Mouse (Mus musculus): ENCODE data around the gene Tmem30c. TPM values are rescaled to one million over a fixed set of nuclear protein-coding genes. Genes with fewer than 3 reads are reported as not detected.
A peak's percentile ranks its signal among the peaks of the same experiment; 100 is the strongest.

Gene Tmem30c
- polyA plus RNA-seq, 1 experiment from 2014 or later: not detected

GRCm38 (mm10) chr16:57319284-57320124, 26.8 kb upstream of the Tmem30c start:
- no peak for ATAC-seq (replicated peaks; ENCODE audit: low FRiP score, low TSS enrichment, low read depth)

GRCm38 (mm10) chr16:57318637-57319125, 26.0 kb upstream of the Tmem30c start:
- Histone ChIP-seq H3K27ac (ENCODE audit: low read depth) (peak overlapping the region; percentile 72), H3K9me3 (ENCODE audit: control insufficient read depth, low read length) (0 out of 2 replicates have a peak, but pooled peaks cover 3% of the 10 kb centered on the region), H3K9ac (ENCODE audit: low read length) (no peak overlapping the region), H3K4me1 (replicated peaks; ENCODE audit: control insufficient read depth, insufficient read depth, low read length) (peaks cover 32% of the 10 kb centered on the region; the same call in 1 of the 2 replicates), H3K36me3 (ENCODE audit: control insufficient read depth, insufficient read depth, low read length) (no peaks in the 10 kb centered on the region), H3K4me3 (ENCODE audit: low read depth, low read length) (no peak overlapping the region), H3K4me2 (ENCODE audit: low read length) (no peak overlapping the region), H3K27me3 (replicated peaks; ENCODE audit: control insufficient read depth, insufficient read depth, low read length) (no peaks in the 10 kb centered on the region)
- ATAC-seq (replicated peaks; ENCODE audit: low FRiP score, low TSS enrichment, low read depth) (0 out of 2 replicates have a peak, but pooled peaks have one; percentile 40), DNase-seq (ENCODE audit: low spot score) (no peak)
- WGBS: 63% methylated on average over 8 of the region's 8 CpGs

More at GRCm38 (mm10) chr16:57319284-57320124, 26.8 kb upstream of the Tmem30c start:
- Histone ChIP-seq H3K27me3 (replicated peaks; ENCODE audit: control insufficient read depth, insufficient read depth, low read length) (no peaks in the 10 kb centered on the region), H3K9ac (ENCODE audit: low read length) (no peak overlapping the region), H3K9me3 (ENCODE audit: control insufficient read depth, low read length) (0 out of 2 replicates have a peak, but pooled peaks cover 3% of the 10 kb centered on the region), H3K4me1 (replicated peaks; ENCODE audit: control insufficient read depth, insufficient read depth, low read length) (peaks cover 29% of the 10 kb centered on the region; the same call in 1 of the 2 replicates), H3K4me2 (ENCODE audit: low read length) (no peak overlapping the region), H3K27ac (ENCODE audit: low read depth) (no peak overlapping the region), H3K36me3 (ENCODE audit: control insufficient read depth, insufficient read depth, low read length) (no peaks in the 10 kb centered on the region), H3K4me3 (ENCODE audit: low read depth, low read length) (no peak overlapping the region)
- WGBS: 78% methylated on average over 7 of the region's 7 CpGs
- no peak for DNase-seq (ENCODE audit: low spot score)

DNA sequence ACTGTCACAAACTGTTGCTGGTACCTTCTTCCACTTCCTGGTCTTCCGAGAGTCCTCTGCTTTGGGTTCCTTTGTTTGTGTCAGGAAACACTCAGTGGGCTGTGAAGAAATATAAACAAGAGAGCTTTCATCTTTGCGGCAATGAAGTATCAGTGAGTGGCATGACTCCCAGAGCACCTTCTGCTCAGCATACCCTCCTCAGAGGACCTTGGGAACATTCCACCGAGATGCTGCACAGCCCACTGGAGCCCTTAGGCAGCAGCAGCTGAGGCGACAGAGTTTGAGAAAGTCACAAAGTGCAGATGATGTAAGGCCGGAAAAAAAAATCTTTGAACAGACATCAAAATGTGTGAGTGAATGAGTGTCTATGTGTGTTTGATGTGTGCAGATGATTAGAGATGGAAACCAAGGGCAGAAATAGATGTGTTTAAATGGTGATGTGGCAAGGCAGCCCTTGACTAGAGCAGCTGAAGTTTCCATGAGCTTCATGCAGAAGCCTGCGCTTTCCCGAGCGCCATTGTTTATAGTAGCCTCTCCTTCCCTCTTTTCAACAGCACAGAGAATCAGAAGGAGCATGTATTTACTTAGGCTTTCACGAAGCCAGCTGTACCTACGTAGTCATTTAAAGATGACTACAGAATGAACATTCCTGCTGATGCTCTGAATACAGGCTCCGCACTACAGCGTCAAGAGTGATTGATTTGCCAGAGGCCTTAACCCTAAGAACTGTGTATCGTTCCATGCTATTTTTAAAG, 25.4 kb upstream of the Tmem30c start:
- no peak overlapping the region for H3K4me3 ChIP-seq (ENCODE audit: low read depth, low read length)
- H3K4me1 ChIP-seq (replicated peaks; ENCODE audit: control insufficient read depth, insufficient read depth, low read length): peaks cover 32% of the 10 kb centered on the region; the same call in 1 of the 2 replicates
- H3K9ac ChIP-seq (ENCODE audit: low read length): no peak overlapping the region
- 30% methylated on average over 13 of the region's 13 CpGs for WGBS
- no peaks in the 10 kb centered on the region for H3K27me3 ChIP-seq (replicated peaks; ENCODE audit: control insufficient read depth, insufficient read depth, low read length)
- 0 out of 2 replicates have a peak, but pooled peaks cover 3% of the 10 kb centered on the region for H3K9me3 ChIP-seq (ENCODE audit: control insufficient read depth, low read length)
- no peak overlapping the region for H3K4me2 ChIP-seq (ENCODE audit: low read length)
- DNase-seq (ENCODE audit: low spot score) (no peak), ATAC-seq (replicated peaks; ENCODE audit: low FRiP score, low TSS enrichment, low read depth) (peak; percentile 73; the same call in 1 of the 2 replicates)
- H3K36me3 ChIP-seq (ENCODE audit: control insufficient read depth, insufficient read depth, low read length): no peaks in the 10 kb centered on the region
- H3K27ac ChIP-seq (ENCODE audit: low read depth): peak overlapping the region; percentile 72

DNA sequence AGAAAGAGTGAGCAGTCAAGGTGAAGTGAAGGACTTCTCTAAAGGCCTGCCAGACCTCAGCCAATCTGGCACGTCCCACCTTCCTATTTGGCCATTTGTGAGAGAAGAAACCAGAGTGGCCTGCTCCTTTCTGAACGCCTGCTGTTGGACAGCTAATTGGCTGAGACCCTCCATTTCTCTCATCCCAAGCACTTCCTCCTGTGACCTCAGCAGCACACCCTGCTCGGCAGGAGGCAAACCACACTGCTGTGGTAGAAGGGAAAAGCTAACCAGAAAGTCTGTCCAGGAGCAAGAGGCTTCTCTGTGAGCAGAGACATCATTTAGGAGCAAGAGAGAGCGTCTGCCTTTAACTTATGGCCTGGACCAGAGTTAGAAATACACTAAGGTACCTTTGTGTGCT, 24.5 kb upstream of the Tmem30c start:
- no peak overlapping the region for H3K4me3 ChIP-seq (ENCODE audit: low read depth, low read length)
- no peak overlapping the region for H3K9ac ChIP-seq (ENCODE audit: low read length)
- H3K9me3 ChIP-seq (ENCODE audit: control insufficient read depth, low read length): 0 out of 2 replicates have a peak, but pooled peaks cover 3% of the 10 kb centered on the region
- peaks cover 32% of the 10 kb centered on the region; the same call in 1 of the 2 replicates for H3K4me1 ChIP-seq (replicated peaks; ENCODE audit: control insufficient read depth, insufficient read depth, low read length)
- no peak overlapping the region for H3K4me2 ChIP-seq (ENCODE audit: low read length)
- no peak overlapping the region for H3K27ac ChIP-seq (ENCODE audit: low read depth)
- DNase-seq (ENCODE audit: low spot score) (no peak), ATAC-seq (replicated peaks; ENCODE audit: low FRiP score, low TSS enrichment, low read depth) (no peak)
- H3K27me3 ChIP-seq (replicated peaks; ENCODE audit: control insufficient read depth, insufficient read depth, low read length): no peaks in the 10 kb centered on the region
- 68% methylated on average over 4 of the region's 4 CpGs for WGBS
- H3K36me3 ChIP-seq (ENCODE audit: control insufficient read depth, insufficient read depth, low read length): no peaks in the 10 kb centered on the region

GRCm38 (mm10) chr16:57315026-57315425, 22.4 kb upstream of the Tmem30c start:
- Histone ChIP-seq H3K36me3 (ENCODE audit: control insufficient read depth, insufficient read depth, low read length) (no peaks in the 10 kb centered on the region), H3K4me1 (replicated peaks; ENCODE audit: control insufficient read depth, insufficient read depth, low read length) (peaks cover 32% of the 10 kb centered on the region; the same call in 1 of the 2 replicates), H3K4me3 (ENCODE audit: low read depth, low read length) (no peak overlapping the region), H3K27ac (ENCODE audit: low read depth) (peak overlapping the region; percentile 2; the same call in 1 of the 2 replicates), H3K9ac (ENCODE audit: low read length) (no peak overlapping the region), H3K4me2 (ENCODE audit: low read length) (no peak overlapping the region), H3K27me3 (replicated peaks; ENCODE audit: control insufficient read depth, insufficient read depth, low read length) (no peaks in the 10 kb centered on the region), H3K9me3 (ENCODE audit: control insufficient read depth, low read length) (no peaks in the 10 kb centered on the region)
- DNase-seq (ENCODE audit: low spot score) (no peak), ATAC-seq (replicated peaks; ENCODE audit: low FRiP score, low TSS enrichment, low read depth) (no peak)
- WGBS: 75% methylated on average over 9 of the region's 9 CpGs

- H3K4me1 ChIP-seq (replicated peaks; ENCODE audit: control insufficient read depth, insufficient read depth, low read length): peaks cover 32% of the 10 kb centered on the region; the same call in 1 of the 2 replicates
- H3K4me2 ChIP-seq (ENCODE audit: low read length): no peak overlapping the region
- no peak overlapping the region for H3K9ac ChIP-seq (ENCODE audit: low read length)
- no peak for DNase-seq (ENCODE audit: low spot score)
- no peak for ATAC-seq (replicated peaks; ENCODE audit: low FRiP score, low TSS enrichment, low read depth)
- H3K9me3 ChIP-seq (ENCODE audit: control insufficient read depth, low read length): no peaks in the 10 kb centered on the region
- no peak overlapping the region for H3K27ac ChIP-seq (ENCODE audit: low read depth)
- H3K27me3 ChIP-seq (replicated peaks; ENCODE audit: control insufficient read depth, insufficient read depth, low read length): no peaks in the 10 kb centered on the region
- no peak overlapping the region for H3K4me3 ChIP-seq (ENCODE audit: low read depth, low read length)
- H3K36me3 ChIP-seq (ENCODE audit: control insufficient read depth, insufficient read depth, low read length): no peaks in the 10 kb centered on the region
- 88% methylated on average over 3 of the region's 3 CpGs for WGBS
These were observed 21.6 kb upstream of the Tmem30c start for GRCm38 (mm10) chr16:57314236-57314635.

- ATAC-seq (replicated peaks; ENCODE audit: low FRiP score, low TSS enrichment, low read depth) (no peak), DNase-seq (ENCODE audit: low spot score) (no peak)
- Histone ChIP-seq H3K4me3 (ENCODE audit: low read depth, low read length) (no peak overlapping the region), H3K36me3 (ENCODE audit: control insufficient read depth, insufficient read depth, low read length) (no peaks in the 10 kb centered on the region), H3K9me3 (ENCODE audit: control insufficient read depth, low read length) (no peaks in the 10 kb centered on the region), H3K4me1 (replicated peaks; ENCODE audit: control insufficient read depth, insufficient read depth, low read length) (peaks cover 29% of the 10 kb centered on the region; the same call in 1 of the 2 replicates), H3K4me2 (ENCODE audit: low read length) (no peak overlapping the region), H3K9ac (ENCODE audit: low read length) (no peak overlapping the region), H3K27me3 (replicated peaks; ENCODE audit: control insufficient read depth, insufficient read depth, low read length) (no peaks in the 10 kb centered on the region), H3K27ac (ENCODE audit: low read depth) (no peak overlapping the region)
- 72% methylated on average over 3 of the region's 3 CpGs for WGBS
These were observed 20.8 kb upstream of the Tmem30c start for GRCm38 (mm10) chr16:57313487-57313886.

DNA sequence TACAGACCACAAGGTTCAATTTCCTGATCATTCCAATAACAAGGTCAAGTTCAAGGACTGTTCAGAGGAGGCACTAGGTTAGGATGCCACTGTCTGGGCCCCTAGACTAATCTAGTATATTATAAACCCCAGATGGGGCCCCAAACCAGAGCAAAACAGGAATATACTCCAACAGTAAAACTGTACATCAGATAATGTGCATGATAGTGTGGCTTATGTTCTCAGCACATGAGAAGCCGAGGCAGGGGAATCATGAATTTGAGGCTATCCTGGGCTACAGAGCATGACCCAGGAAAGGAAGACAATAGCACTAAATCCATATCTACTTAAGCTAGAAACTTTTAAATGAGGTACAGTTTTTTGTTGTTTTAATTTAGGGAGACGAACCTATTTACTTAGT, 19.5 kb upstream of the Tmem30c start:
- Histone ChIP-seq H3K9me3 (ENCODE audit: control insufficient read depth, low read length) (no peaks in the 10 kb centered on the region), H3K9ac (ENCODE audit: low read length) (no peak overlapping the region), H3K4me2 (ENCODE audit: low read length) (no peak overlapping the region), H3K27me3 (replicated peaks; ENCODE audit: control insufficient read depth, insufficient read depth, low read length) (no peaks in the 10 kb centered on the region), H3K4me1 (replicated peaks; ENCODE audit: control insufficient read depth, insufficient read depth, low read length) (peaks cover 16% of the 10 kb centered on the region; the same call in 1 of the 2 replicates), H3K36me3 (ENCODE audit: control insufficient read depth, insufficient read depth, low read length) (no peaks in the 10 kb centered on the region), H3K4me3 (ENCODE audit: low read depth, low read length) (no peak overlapping the region), H3K27ac (ENCODE audit: low read depth) (no peak overlapping the region)
- DNase-seq (ENCODE audit: low spot score): no peak
- 92% methylated on average over 2 of the region's 2 CpGs for whole genome bisulfite sequencing
- ATAC-seq (replicated peaks; ENCODE audit: low FRiP score, low TSS enrichment, low read depth): no peak

All from intestine, embryonic 14.5 days (tissue).